Mouse (Mus musculus): ENCODE results near the gene Cnmd. TPM values are rescaled to one million over a fixed set of nuclear protein-coding genes. Genes with fewer than 3 reads are reported as not detected.

Gene Cnmd
- under 1 TPM in 1 of 2 experiments, not detected in 1; 0.36 TPM for polyA plus RNA-seq (2017; shearing (Covaris generic))

GRCm38 (mm10) chr14:79662001-79662400 lies at the start of gene Cnmd:
TSS of gene Cnmd (minus strand) at chr14:79662170.

Other genes starting within 250 kb of the Cnmd start
- 1 to 10 TPM; 3.2 to 4.6 TPM for gene Kbtbd7, start 235.7 kb downstream of the Cnmd start, polyA plus RNA-seq (2017; shearing (Covaris generic))
- under 1 TPM; 0.72 to 0.83 TPM for gene Kbtbd6, start 210.3 kb downstream of the Cnmd start, polyA plus RNA-seq (2017; shearing (Covaris generic))
- 100 to 1,000 TPM; 174 to 183 TPM for gene Elf1, start 181.0 kb downstream of the Cnmd start, polyA plus RNA-seq (2017; shearing (Covaris generic))
- gene Wbp4, start 180.7 kb downstream of the Cnmd start, polyA plus RNA-seq (2017; shearing (Covaris generic)) = 10 to 100 TPM; 48.9 to 60.1 TPM
- 100 to 1,000 TPM; 113 to 131 TPM for gene Sugt1, start 74.5 kb downstream of the Cnmd start, polyA plus RNA-seq (2017; shearing (Covaris generic))
- under 1 TPM in 1 of 2 experiments, not detected in 1; 0.45 TPM for gene Pcdh8, start 109.1 kb upstream of the Cnmd start, polyA plus RNA-seq (2017; shearing (Covaris generic))